Mouse (Mus musculus): ENCODE results near the gene Mrgpre. TPM values are rescaled to one million over a fixed set of nuclear protein-coding genes. Genes with fewer than 3 reads are reported as not detected.

Gene Mrgpre
- polyA plus RNA-seq (2012; rRNA removed) = 0.43 and 0.61 TPM in 2 replicates

DNA sequence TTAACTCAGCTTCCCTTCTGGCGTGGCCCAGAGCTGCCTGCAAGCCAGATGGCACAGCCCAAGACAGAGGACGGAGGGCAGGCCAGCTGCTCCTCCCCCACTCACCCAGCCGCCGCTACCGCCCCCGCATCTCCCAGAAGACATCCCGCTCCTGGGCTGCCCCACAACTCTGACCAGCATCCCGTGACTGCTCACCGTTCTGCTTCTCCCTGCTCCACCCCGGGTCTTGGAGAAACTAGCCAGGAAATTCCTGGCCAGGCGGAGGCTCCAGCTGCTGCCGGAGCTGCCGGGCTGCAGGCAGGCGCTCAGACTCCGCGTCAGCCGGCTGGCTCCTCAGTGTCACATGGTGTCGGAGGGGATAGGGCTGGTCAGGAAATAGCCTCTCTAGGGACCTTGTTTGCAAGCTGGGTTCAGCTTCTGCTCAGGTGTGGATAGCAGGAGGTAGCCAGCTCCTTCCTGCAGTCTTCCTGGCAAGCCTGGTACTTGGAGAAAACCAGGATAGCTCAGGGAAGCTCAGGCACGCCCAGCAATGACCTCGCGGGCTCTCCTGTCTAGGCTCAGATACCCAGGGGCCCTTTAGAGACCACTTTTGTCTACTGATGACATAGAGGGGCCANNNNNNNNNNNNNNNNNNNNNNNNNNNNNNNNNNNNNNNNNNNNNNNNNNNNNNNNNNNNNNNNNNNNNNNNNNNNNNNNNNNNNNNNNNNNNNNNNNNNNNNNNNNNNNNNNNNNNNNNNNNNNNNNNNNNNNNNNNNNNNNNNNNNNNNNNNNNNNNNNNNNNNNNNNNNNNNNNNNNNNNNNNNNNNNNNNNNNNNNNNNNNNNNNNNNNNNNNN lies at the start of gene Mrgpre:
Mrgpre (minus strand) TSS at position 505 of the 834 bp plus-strand sequence.

DNA sequence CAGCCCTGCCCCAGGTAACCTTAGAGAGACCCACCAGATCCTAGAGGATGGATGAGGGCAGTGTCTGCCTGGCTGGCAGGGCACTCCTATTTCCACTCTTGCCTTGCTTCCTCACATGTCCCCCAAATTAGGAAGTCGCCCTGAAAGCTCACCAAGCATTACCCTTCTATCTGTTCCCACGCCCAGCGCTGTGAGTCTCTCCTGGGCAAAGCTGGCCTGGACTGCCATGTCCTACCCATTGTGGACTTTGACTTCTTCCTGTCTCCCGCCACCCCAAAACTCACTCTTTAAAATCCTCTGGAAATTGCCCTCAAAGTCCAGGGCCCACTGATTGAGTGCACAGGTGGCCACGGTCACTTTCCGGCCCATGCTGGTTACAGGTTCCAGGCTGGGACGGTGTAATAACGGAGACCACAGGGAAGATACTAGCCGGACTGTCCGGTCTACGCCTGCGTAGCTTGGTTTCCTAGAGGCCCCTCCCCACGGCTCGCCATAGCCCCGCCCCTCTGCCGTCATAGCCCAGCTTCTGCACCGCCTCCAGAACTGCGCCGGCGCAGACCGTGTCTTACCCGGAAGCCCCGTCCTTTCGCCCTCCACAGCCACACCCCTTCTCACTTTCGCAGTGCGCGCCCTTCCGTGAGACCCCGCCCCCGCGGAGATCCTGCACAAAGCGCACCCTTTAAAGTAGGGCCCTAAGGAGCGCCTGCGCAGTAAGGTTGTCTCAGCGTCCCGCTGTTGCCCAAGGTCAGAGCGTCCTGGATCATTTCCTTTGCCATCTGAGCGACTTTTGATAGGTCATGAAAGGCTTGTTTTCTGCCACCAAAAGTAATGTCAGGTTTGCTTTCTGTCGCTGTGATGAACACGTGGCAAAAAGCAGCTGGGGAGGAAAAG lies 38.3 kb upstream of the Mrgpre start, which contains the start of the genes Nadsyn1 and Dhcr7:
Nadsyn1 (minus strand) TSS at position 475 of the 891 bp plus-strand sequence.
Dhcr7 (plus strand) TSS at position 771 of the 891 bp plus-strand sequence.

DNA sequence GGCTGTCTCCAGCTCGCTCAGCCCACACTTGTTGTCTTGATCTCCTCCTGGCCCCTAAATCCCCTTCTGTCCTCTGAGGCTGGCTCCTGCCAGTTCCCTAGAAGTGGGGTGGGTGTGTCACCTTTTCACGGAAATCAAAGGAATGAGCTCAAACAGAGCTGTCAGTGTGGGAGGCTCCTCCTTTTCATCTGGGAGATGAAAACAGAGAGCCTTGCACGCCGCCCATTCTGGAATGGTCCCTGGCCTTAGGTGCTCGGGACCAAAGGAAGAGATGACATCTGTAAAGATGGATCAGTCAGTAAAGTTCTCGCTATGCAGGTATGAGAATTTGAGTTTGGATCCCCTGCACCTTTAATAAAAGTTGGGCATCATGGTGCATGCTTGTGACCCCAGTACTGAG lies 17.4 kb downstream of the Mrgpre start, which contains the start of gene Mrgprg:
Mrgprg (minus strand) TSS at position 101 of the 400 bp plus-strand sequence.

DNA sequence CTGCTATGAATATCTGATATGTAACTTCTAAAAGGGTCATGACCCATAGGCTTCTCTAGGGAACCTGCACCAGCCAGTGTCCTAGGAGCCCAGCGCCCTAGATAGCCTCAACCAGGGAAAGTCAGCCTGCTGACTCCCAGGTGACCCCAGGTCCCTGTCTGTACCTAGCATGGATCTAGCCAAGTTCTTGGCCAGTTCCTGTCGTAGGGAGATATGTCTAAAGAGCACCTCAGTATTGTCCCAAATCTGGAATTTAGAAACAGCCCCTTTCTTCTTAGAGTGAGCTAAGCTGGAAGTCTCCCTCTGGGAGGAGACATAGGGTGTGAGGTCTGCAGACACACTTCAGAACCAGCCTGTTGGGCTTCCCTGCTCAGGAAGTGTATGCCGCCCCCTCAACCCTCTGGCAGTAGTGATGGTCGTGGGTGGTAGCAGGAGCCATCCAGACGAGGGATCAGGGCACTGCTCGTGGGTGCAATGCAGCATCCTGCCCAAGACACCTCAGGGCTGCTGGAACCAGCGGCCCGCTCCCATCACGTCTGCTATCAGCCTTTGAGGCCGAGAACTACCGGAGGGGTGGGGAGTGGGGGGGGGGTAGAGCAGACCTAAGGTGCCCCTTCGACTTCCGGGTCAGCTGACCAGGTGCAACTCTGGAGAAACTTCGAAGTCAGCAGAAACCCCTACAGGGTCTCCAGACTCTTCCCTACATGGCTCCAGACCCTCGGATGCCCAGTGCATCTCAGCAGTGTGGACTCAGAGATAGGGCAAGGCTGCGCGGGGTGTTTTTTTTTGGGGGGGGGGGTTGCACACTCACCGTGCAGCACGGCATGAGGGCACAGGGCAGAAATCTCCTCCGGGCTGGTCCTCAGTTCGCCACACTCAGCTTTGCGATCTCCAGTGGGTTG lies 27.9 kb downstream of the Mrgpre start, which contains the start of gene Osbpl5:
Osbpl5 (minus strand) TSS at position 861 of the 902 bp plus-strand sequence.

Other genes starting within 250 kb of the Mrgpre start
- gene Nap1l4, start 235.4 kb downstream of the Mrgpre start, polyA plus RNA-seq (2012; rRNA removed) = 48.5 and 49.7 TPM in 2 replicates
- 27.0 and 28.9 TPM in 2 replicates for gene Cars, start 184.4 kb downstream of the Mrgpre start, polyA plus RNA-seq (2012; rRNA removed)
- gene Tnfrsf26, start 155.8 kb downstream of the Mrgpre start, polyA plus RNA-seq (2012; rRNA removed) = 0.60 and 0.71 TPM in 2 replicates
- 0.73 and 1.1 TPM in 2 replicates for gene Tnfrsf22, start 134.8 kb downstream of the Mrgpre start, polyA plus RNA-seq (2012; rRNA removed)
- 0.60 and 0.63 TPM in 2 replicates for gene Tnfrsf23, start 98.6 kb downstream of the Mrgpre start, polyA plus RNA-seq (2012; rRNA removed)
- gene Osbpl5, start 27.5 kb downstream of the Mrgpre start, polyA plus RNA-seq (2012; rRNA removed) = 2.3 and 2.5 TPM in 2 replicates
- not detected in 2 replicates for gene Mrgprg, start 17.5 kb downstream of the Mrgpre start, polyA plus RNA-seq (2012; rRNA removed)
- gene Nadsyn1, start 38.3 kb upstream of the Mrgpre start, polyA plus RNA-seq (2012; rRNA removed) = 10.7 and 13.4 TPM in 2 replicates
- gene Dhcr7, start 38.6 kb upstream of the Mrgpre start, polyA plus RNA-seq (2012; rRNA removed) = 87.9 and 119 TPM in 2 replicates
- not detected in 2 replicates for gene Gm498, start 82.3 kb upstream of the Mrgpre start, polyA plus RNA-seq (2012; rRNA removed)
- 1.0 and 1.2 TPM in 2 replicates for gene Shank2, start 217.4 kb upstream of the Mrgpre start, polyA plus RNA-seq (2012; rRNA removed)

All from liver, embryonic 18 days (tissue).